In genomic region chr16:44767967-44768366, GRCm38 (mm10) we compare ENCODE assay signal across 10 mouse cellular contexts. TPM values are rescaled to one million over a fixed set of nuclear protein-coding genes. Genes with fewer than 3 reads are reported as not detected.
DNase-seq lines count a peak whose midpoint lies in the region; ATAC-seq lines count a peak whose summit lies in the region.
"Had no signal": no experiment of that assay in that cellular context is flagged by ENCODE, and none has a peak within 500 bp of the region (broad histone marks: within the 10 kb centered on the region; RNA-seq: fewer than 3 reads in every experiment).

No protein-coding gene starts in this region.

- H3K27me3 ChIP-seq in heart, embryonic 12.5 days (replicated peaks) = no peaks in the 10 kb centered on the region

- H3K36me3 ChIP-seq in heart, embryonic 12.5 days = no peaks in the 10 kb centered on the region

- no peak overlapping the region for H3K9ac ChIP-seq in heart, embryonic 12.5 days

- no peak overlapping the region for H3K27ac ChIP-seq in heart, embryonic 12.5 days (ENCODE audit: poor library complexity, severe bottlenecking)

- peak; percentile 35 for DNase-seq in heart, postnatal 10 days
- DNase-seq in 3T3-L1 (ENCODE audit: low read depth, low spot score) (peak; percentile 75), ZHBTc4 (ENCODE audit: low read depth, low spot score) (peak; percentile 46)
- DNase-seq in large intestine, adult 2 months (ENCODE audit: low read depth, low spot score) = peak; percentile 18
- DNase-seq in adrenal gland, postnatal 4 days (ENCODE audit: low spot score in 2 of 2) = no peak
- DNase-seq in layer of hippocampus, adult 8-10 months (ENCODE audit: low spot score in 2 of 2) = no peak
- no peak for DNase-seq in heart, postnatal 14 days
- DNase-seq: adrenal gland, adult 8-10 months had no signal

- ATAC-seq in heart, embryonic 12.5 days (ENCODE audit: insufficient number of reproducible peaks, low FRiP score) = no peak

- H3K4me3 ChIP-seq in heart, embryonic 12.5 days = no peak overlapping the region

- H3K9me3 ChIP-seq in heart, embryonic 12.5 days (replicated peaks) = no peaks in the 10 kb centered on the region

- intact Hi-C loops in heart, postnatal 10 days (cut with DNase I) = loop anchor here (1.0 to 2.0 kb wide), 3 partner anchors 257 to 354 kb away; no protein-coding TSS in a partner anchor
- intact Hi-C loops in heart, postnatal 14 days (cut with DNase I) = loop anchor here (2.0 to 5.0 kb wide), 3 partner anchors 259 to 354 kb away; no protein-coding TSS in a partner anchor

- 48% methylated on average over 2 of the region's 2 CpGs for WGBS in heart, embryonic 12.5 days
- WGBS in large intestine, adult 2 months = 37% methylated on average over 2 of the region's 2 CpGs

- no peak overlapping the region for H3K4me2 ChIP-seq in heart, embryonic 12.5 days

- no peaks in the 10 kb centered on the region for H3K4me1 ChIP-seq in heart, embryonic 12.5 days (replicated peaks)

RNA-seq across cellular contexts. Expression of gene Cd200r1, which starts 2.4 kb away (rescaled TPM):
- under 1 TPM; 0.20 to 0.50 TPM for total RNA-seq in heart, postnatal 10 days (2021)
- 1.7 and 1.8 TPM in 2 replicates for polyA plus RNA-seq in heart, embryonic 12.5 days (2016; fragmentation: Nextera tagmentation; extraction: Ambion mirVana)
- 0.78 and 1.2 TPM in 2 replicates for polyA plus RNA-seq in large intestine, adult 2 months (2012; rRNA removed)
- total RNA-seq in adrenal gland, postnatal 4 days (2021) = under 1 TPM; 0.56 to 0.96 TPM
- under 1 TPM in 3 of 4 experiments, not detected in 1; 0.25 to 0.64 (median 0.56) TPM for total RNA-seq in layer of hippocampus, adult 8-10 months (2022)
- under 1 TPM; 0.33 to 0.66 TPM for total RNA-seq in heart, postnatal 14 days (2021)

RNA-seq across cellular contexts. Expression of gene Gtpbp8, which starts 21.8 kb away (rescaled TPM):
- 10 to 100 TPM; 13.3 to 13.8 TPM for total RNA-seq in heart, postnatal 10 days (2021)
- polyA plus RNA-seq in heart, embryonic 12.5 days (2016; fragmentation: Nextera tagmentation; extraction: Ambion mirVana) = 23.2 and 27.6 TPM in 2 replicates
- polyA plus RNA-seq in large intestine, adult 2 months (2012; rRNA removed) = 4.5 and 4.9 TPM in 2 replicates
- 10 to 100 TPM; 23.1 to 23.7 TPM for total RNA-seq in adrenal gland, postnatal 4 days (2021)
- total RNA-seq in layer of hippocampus, adult 8-10 months (2022) = 10 to 100 TPM; 20.8 to 27.8 (median 26.8) TPM
- total RNA-seq in heart, postnatal 14 days (2021) = 10 to 100 TPM; 10.2 to 12.5 TPM

RNA-seq across cellular contexts. Expression of gene Cd200r4, which starts 43.6 kb away (rescaled TPM):
- not detected for total RNA-seq in heart, postnatal 10 days (2021)
- not detected in 2 replicates for polyA plus RNA-seq in heart, embryonic 12.5 days (2016; fragmentation: Nextera tagmentation; extraction: Ambion mirVana)
- polyA plus RNA-seq in large intestine, adult 2 months (2012; rRNA removed) = 1.2 and 2.1 TPM in 2 replicates
- total RNA-seq in adrenal gland, postnatal 4 days (2021) = not detected
- total RNA-seq in layer of hippocampus, adult 8-10 months (2022) = 1 to 10 TPM in 1 of 4 experiments, under 1 TPM in 1, not detected in 2; 0.47 to 1.1 TPM
- not detected for total RNA-seq in heart, postnatal 14 days (2021)
- total RNA-seq: left cerebral cortex, postnatal 10 days had no signal

RNA-seq across cellular contexts. Expression of gene Nepro, which starts 43.9 kb away (rescaled TPM):
- total RNA-seq in heart, postnatal 10 days (2021) = 1 to 10 TPM; 5.4 to 5.9 TPM
- 6.8 and 7.1 TPM in 2 replicates for polyA plus RNA-seq in heart, embryonic 12.5 days (2016; fragmentation: Nextera tagmentation; extraction: Ambion mirVana)
- polyA plus RNA-seq in large intestine, adult 2 months (2012; rRNA removed) = 2.5 and 3.6 TPM in 2 replicates
- 10 to 100 TPM; 11.3 to 13.5 TPM for total RNA-seq in adrenal gland, postnatal 4 days (2021)
- total RNA-seq in layer of hippocampus, adult 8-10 months (2022) = 1 to 10 TPM; 5.0 to 9.0 (median 6.0) TPM
- 1 to 10 TPM; 4.6 to 7.2 TPM for total RNA-seq in heart, postnatal 14 days (2021)

Comparison
In these comparisons a context has a peak if more than half of its experiments do, and no peak if none do; other contexts are left out.
1. DNase-seq: peak in heart, postnatal 10 days (2 of 2), 3T3-L1 (single experiment), ZHBTc4 (single experiment) and large intestine, adult 2 months (single experiment); none in adrenal gland, postnatal 4 days (0 of 2), layer of hippocampus, adult 8-10 months (0 of 2) and heart, postnatal 14 days (0 of 2).